Mouse (Mus musculus): ENCODE measurements at regions not wholly inside any gene's neighbourhood (a gene's known extent, or its start where the extent isn't known, plus 50 kb on each side); places are given as distances from the start of the nearest gene placed in this dataset.

DNA sequence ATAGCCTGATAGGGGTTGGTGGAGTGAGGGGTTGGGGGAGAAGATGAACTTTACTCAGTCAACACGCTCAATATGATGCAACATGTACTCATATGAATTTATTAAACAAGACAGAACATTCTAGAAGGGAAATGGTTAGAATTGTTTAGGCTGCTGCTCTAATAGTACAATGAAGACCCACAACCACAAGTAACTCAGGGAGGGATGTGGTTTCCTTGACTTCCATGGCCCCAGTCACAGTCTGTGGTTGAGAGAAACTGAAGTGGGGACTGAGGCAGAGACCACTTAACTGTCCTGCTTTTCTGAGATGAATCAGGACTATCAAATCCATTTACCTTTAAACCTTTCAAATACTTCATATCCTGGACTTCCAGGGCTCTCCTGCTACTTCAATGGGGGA is 120.5 kb upstream of the Rbm19 start:
- TF ChIP-seq CTCF (IDR thresholded peaks at IDR 0.05) (no peak), EP300 (IDR thresholded peaks at IDR 0.05) (no peak)
